Mouse (Mus musculus) spleen, adult 12 weeks (tissue): ENCODE results near the gene Fhl2.
"Not testable (repeated sequence)": the region's sequence is repeated elsewhere in the genome, so short reads cannot be mapped to it uniquely, and the experiment has no call there.

ENCODE experiments used
- DNase-seq: peaks from one replicate; pipeline ENCODE4 v3.0.0; 2022; ENCODE audit warnings: low spot score

Gene Fhl2

DNA sequence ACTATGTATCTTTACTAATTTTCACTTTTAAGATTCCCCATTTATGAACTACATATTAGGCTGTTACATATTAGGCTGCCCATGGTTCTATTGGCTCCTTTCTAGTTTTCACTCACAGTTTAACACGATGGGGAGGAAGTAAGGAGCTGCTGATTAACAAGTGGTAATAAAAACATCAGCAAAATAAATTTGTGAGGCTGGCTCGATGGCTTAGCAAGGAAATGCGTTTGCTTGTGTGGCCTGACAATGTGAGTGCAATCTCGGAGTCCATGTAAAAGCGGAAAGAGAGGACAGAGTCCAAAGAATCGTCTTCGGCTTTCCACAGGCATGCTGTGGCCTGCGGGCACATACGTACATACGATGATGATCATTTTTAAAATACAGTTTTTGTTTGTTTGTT is 4.3 kb downstream of the Fhl2 start:
- DNase-seq, result no peak

DNA sequence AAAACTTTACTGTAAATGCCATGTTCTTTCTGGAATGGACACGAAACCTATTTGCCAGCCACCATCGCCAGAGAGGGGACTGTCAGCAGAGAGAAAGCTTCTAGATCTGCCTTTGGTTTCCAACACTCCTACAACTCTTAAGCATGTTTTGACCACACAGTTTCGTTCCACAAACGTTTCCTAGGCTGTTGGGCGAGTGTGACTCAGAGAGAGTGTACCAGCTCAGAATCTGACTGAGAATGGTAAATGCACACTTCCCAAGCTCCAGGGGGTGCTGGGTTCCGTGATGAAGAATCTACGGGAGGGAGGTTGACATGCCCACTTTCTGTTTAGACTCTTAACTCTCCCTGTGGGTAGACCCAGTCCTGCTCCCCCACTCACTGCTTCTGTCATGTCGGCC is 5.7 kb downstream of the Fhl2 start:
- DNase-seq, result no peak

DNA sequence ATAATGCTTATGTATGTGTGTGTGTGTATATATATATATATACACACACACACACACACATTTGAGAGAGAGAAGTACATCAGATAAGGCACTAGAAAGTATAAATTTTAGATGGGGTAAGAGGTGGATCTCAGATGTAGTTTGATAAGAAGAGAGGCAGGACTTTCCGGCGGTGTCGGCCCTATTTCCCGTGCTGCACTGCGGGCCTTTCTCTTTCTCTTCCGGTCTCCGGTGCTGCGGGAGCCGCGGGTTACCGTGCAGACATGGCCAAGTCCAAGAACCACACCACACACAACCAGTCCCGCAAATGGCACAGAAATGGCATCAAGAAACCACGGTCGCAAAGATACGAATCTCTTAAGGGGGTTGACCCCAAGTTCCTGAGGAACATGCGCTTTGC is 7.9 kb downstream of the Fhl2 start:
- not testable (repeated sequence) for DNase-seq

DNA sequence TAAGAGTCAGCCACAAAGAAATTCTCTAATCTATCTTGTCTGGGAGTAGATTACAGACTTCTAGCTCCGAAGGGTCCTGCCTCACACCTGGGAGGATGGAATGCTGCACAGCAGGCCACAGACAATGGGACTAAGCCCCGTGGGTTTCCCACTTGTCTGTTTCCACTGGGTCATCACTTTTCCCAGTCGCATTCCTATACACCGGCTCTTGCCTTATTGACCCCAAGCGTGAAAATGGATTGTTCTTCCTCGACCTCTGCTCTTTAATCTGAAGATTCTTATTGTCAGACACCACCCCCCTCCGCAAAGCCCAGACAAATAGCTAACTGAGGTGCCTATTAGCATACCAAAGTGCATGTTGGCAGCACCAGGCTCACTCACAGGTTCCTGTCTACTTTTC is 10.4 kb downstream of the Fhl2 start:
- no peak for DNase-seq

DNA sequence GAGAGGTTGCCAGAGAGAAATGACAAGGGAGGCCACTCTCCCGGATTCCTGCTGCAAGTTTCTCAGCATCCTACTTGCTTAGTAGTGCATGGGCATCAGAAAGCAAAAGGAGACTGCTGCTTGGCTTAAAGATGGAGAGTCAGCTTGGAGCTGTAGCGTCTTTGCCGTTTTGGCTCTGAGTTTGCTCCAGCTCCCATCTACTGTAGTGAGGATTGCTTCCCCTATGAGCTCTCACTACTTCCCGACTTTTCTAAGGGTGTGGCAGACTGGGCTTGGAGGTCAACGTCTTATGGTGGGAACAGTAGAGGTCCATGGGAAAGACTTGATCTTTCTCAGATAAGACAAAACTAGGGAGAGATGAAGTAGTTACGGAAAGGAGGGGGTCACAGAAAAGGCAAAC is 15.9 kb downstream of the Fhl2 start:
- no peak for DNase-seq

DNA sequence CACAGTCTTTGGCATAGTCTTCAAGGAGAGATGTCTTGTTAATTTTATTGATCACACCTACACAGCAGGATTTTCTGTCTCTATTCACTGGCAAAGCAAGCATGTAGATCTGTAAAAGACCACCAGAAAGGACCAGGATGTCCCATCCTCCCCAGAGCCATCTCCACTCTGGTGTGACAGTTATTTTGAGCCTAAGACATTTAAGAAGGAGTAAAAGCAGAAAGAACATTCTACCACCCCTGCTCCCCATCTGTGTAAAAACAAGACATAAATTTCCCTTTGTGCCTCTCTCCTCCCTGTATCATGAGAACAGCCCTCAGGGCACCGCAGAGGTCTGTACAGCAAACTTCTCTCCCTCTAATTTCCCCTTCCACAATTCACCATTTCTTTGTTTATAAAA is 18.0 kb downstream of the Fhl2 start:
- DNase-seq, result no peak

DNA sequence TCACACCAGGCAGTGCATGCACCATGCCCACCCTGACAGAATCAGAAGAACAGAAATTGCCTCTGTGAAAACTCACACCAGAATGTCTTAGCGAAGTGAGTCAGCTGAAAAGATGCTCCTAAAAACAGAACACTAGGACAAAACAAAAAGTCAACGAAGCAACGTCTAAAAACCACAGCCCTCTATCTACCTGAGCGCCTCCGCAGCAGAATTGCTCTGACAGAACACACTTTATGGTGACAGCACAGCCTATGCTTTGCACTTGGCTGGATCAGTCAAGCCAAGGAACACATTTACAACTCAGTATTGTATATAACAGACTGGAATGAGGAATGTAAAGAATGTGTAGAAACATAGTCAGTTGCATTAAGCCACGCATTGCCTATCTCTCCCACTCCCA is 18.4 kb downstream of the Fhl2 start:
- no peak for DNase-seq

DNA sequence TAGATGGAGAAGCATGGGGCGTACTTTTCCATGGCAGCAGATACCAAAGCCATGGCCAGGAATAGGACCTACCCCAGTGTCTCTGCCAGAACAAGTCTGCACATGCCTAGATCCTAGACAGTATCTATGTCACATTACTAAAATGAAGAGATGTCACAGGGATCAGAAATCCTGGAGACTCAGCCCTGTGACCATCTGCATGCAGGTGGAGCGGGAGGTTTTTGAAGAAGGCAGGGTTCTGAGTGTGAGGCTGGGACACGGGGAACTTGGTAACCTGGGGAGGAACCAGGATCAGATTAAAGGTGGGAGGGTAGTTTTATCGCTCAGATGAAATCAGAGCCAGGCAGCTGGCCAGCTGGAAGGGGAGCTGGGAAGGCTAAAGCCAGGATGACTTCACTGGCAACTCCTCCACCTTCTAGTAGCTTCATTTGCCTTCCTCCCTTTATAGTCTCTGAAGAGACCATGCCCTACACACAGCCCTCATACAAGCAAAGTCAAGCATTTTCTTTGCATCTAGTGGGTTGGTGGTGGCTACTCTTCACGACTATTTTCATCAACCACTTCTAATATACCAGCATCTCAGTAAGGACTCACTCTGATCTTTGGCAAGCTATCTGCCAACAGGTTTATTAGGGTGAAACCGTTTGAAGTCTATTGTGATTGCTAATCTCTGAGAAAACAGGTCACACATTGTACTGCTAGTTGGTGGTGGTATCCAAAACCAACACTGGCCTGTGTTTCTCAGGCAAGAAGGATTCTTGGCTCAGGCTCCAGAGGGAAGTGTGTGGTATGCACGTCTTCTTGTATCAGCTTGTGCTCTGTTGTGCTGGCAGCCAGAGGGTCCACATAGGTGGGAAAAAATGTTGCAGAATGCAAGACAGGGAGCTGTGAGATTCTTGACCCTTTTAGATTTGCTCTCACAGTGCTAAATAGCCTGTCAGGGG is 23.2 kb downstream of the Fhl2 start:
- no peak for DNase-seq

DNA sequence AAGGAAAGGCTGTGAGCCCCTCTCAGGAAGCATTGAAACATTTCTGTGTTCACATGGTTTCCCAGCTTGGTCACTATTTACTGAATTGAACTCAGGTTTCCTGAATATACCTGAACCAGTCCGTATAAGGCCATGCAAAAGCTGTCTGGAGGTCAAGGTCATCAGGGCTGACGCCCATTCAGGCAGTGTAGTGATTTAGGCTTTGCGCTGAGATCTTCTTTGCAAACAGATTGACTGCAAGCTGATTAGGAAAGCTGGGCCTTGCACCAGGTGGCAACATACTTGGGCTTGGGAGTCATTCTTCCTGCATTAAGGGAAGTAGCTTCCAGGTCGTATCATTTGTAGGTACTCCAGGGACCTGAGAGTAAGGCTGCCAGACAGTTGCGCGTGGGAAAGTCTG is 25.0 kb downstream of the Fhl2 start:
- no peak for DNase-seq

DNA sequence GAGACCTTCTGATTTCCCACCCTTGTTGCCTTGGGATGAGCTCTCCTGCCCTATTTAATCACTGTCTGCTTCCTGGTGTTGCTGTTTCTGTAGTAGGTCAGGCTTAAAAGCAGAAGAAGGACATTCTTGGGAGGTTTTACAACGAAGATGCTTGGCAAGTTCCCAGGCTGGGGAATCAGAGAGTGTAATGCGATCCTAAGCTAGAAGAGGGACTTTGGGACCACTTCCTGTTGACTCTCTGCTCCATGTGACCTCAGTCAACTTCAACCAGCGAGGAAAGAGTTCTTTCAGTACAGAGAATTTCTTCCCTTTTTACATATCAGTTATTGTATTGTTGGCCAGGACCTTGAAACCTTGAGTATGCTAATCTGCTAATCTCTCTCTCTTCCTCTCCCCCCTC is 25.7 kb downstream of the Fhl2 start:
- no peak for DNase-seq

DNA sequence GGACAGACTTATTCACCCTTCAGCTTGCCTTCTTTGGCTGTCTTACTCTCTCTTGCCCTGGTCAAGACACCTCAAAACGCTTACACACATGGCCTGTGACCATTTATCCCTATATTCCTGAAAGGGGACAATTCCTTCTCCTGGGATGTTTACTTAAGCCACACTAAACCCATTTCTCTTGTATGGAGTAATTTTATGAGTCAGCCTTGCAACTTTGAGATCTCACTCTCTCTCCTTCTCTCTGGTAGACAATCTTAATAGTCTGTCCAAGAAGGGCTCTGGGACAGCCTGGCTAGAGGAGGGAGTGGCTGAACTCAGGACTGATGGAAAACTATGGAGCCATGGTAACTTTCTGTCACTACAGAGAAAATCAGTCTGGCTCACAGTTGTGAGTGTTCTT is 27.1 kb downstream of the Fhl2 start:
- no peak for DNase-seq

DNA sequence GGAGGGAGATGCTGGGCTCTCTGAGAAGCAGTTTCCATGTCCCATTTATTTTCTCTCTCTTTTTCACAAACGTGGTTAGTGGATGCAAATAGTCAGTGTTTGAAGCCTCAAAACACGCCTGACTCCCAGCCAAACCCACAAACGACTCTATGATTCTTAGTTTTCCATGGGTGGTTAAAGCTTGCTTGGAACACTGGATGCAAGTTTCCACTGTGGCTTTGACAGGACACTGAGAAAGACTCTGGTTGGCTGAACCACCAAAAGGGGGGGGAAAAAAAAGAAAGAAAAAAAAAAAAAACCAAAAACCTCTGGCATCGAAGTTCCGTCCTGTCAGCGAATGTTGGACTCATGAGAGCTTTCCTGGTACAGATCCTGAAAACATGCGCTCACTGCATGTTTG is 27.6 kb downstream of the Fhl2 start:
- DNase-seq, result no peak

DNA sequence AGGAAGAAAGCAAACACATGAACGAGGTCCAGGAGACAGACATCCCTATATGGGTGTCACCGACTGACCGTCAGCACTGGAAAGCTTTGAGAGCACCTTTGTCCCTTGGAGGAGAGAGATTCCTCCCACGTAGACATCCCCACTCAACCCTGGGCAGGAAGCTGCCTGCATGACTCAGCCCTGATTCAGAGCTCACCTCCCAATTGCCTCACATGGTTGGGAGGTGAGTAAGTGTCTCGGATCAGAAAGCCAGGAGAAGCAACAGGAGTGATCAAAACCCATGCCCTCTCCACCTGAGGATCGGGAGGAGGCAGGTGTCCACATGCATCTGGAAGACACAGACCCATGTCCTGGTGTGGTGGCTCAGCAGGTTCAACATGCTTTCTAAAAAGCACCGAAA is 28.2 kb downstream of the Fhl2 start:
- DNase-seq, result no peak

DNA sequence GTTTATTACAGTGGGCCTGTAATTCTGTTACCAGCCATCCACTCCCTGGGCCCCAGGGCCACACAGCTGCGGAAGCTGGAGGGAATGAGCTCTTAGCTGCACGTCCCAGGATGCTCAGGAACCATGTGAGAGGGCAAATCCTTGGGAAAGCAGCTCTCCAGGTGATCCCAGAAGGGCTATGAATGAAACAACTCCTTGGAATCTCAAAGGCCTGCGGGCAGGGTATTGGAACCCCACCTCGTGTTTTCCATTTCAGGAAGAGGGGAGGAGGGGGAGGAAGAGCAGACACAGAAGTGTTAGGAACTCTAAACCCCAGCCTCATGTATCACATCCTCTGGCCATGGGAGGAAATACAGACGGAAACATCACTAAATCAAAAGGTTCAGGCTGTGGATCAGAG is 28.8 kb downstream of the Fhl2 start:
- no peak for DNase-seq

DNA sequence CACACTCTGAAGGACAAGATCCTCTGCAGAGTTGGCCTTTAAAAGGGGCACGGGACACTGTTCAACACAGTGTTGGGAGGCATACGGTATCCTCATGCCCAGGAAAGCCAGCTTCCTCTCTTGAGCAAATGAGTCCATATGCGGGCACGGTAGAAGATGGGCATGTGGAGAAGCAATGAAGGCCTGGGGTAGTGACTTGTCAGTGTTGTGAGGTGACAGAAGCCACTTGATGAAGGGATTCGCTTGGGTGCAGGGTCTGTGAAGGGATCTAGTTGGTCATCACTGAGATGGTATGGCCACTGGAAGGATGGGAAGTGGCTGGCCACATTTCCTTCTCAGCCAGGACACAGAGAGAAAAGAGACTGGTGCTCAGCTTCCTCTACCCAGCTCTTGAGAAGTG is 32.2 kb downstream of the Fhl2 start:
- DNase-seq, result no peak

DNA sequence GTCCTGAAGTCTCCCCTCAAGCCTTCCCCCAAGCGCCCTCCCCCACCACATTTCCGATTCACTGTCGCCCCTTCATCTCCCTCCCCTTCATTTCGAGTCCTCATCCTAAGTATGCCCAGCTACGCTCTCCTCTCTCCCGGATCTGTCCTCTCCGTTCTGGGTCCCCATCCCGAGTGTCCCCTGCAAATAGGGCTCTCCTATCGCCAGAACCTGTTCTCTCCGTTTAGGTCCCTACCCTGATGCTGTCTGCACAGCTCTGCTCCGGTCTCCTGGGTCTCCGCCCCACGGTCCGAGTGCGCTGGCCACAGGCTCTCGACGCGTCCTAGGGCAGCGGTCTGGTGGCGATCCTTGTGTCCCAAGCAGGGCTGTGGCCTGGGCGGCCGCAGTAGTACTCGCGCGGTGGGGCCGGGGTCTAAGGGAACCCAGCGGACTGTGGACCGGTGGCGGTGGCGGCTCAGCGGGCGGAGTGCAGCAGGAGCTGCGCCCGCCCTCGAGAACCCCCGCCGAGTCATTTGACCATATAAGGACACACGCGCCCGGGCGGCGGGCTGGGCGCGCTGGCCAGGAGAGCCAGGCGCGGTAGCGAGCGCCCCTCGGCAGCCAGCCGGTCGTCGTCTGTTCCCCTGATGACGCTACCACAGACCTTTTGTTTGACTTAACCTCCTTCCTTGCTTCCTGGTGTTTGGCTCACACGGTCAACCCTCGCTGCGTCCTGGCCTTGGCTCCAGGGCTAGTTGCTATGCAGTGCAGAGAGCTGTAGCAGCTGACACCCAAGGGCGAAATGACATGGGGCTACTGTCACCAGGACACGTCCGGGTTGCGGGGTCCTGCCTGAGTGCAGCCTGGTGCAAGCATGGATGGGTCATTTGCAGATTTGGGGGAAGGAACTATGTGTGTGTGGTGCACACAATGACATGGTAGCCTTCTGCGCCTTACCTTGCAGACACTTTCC is 33.0 kb downstream of the Fhl2 start:
- DNase-seq, result no peak

DNA sequence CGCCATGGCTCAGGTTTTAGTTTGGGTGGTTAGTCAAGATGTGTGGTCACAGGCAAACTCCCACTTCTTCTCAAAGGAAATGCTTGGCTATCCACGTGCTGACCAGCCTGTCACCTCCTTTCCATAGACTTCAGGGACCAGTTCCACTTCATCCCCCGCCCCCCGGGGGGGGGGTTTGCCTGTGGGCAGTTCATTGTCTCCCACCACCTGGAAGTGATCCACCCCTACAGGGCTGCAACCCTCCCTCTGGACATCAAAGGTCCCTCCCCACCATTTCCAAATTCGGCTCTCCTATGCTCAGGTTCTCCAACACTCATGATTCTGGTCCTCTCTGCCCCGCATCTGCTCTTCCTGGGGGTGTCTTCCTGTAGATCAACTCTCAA is 33.7 kb downstream of the Fhl2 start:
- no peak for DNase-seq

DNA sequence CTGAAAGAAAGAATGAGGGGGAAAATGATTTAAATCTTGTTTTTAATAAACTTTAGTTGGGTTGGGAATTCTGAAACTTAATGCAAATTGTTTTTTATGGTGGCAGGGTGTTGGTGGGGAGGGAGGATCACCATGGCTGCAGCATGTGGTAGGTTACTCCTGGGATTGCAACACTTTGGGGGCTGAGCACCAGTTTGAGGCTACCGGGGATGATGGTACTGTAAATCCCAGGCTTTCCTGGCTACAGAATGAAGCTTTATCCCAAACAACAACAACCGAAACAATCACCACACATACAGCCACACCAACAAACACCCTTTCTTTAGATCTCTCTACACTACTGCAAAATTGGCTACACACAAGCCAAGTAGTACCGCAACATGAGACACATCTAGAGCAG is 34.4 kb downstream of the Fhl2 start:
- DNase-seq, result no peak

DNA sequence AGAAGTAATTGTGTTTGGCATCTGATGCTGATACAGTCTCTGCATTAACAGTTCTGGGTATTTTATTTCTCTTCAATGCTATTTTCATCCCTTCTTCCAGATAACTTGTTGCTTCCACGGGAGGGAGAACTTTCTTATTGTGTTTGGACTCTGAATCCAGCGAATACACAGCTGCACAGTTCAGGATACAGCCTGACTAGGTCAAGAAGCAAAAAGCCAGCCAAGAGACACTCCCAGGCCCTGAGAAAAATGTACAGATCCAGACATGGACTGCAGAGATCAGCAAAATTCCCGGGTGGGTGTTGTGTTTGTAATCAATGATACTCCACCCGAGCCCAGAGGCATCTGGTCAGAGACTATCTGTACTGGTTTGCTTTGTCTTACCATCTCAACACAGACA is 37.4 kb downstream of the Fhl2 start:
- no peak for DNase-seq

DNA sequence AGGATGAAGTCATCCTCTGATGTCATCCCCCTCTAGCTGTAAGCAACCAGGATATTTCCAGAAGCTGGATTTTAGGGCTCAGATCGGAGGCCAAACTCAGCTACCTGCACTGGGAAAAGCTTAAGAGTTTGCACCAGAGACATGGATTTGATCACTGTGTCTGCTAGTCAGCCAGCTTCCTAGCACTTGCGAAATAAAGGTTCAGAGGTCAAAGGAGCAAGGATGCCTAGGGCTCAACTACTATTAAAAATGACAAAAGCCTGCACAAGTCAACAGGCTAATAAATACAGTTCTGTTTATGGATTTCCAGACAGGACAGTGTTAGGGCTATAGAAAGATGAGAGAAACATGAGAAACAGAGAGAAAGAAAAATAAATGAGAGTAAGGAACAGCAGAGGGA is 38.9 kb downstream of the Fhl2 start:
- DNase-seq, result no peak

DNA sequence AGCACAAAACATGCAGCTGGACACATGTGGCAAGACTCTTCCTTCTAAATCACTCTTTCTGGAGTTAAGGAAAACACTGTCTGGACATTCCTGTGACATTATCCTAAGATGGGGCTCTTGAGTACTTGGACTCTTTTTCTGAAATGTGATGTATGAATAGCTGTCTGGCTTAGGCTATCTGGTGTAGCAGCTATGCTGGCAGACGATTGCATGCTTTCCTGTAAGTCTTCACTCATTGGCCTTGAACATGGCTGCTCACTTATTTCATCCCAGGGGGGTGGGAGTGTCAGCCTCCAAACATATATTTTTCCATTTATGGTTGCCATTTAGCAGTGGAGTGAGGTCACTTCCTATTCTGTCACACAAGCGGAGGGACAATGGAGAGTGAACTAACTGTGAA is 42.3 kb downstream of the Fhl2 start:
- no peak for DNase-seq

DNA sequence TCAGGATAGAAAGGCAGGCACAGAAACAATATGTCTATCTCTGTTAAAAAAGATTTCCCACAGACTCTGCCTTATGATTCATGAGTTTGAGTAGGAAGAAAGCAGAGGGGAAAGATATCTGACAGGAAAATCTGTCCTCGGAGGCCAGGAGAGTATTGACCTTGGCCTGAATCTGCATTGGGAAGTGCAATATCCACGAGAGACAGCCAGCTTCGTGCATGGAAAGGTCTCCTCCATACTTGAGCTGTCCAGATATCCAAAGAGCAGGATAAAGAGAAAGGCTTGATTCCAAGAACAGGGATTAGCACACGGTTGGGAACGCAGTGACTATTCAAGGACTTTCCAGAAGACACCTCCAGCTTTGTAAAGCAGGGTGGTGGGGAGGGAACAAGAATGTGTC is 43.2 kb downstream of the Fhl2 start:
- no peak for DNase-seq

DNA sequence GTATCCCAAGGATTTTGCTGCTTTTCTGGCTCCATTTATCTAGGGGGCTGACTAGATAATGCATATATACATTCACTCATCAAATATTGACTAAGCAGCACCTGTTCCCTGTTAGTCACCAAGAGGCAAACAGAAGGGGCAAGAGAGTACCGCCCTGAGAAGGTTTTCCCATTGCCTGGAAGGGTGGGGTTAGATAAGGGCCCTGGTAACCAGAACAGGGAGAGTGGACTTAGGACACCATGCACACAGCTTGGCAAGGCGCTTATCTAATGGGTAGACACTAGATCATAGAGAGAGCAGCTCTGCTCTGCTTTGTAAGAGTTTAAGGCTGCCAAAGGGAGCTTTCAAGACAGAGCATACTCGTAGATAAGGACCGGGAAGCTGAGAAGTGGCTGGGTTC is 44.2 kb downstream of the Fhl2 start:
- no peak for DNase-seq
